Mouse (Mus musculus) CH12.LX (cell line): Measurements from ENCODE around the gene Cd200r4. TPM values are rescaled to one million over a fixed set of nuclear protein-coding genes. Genes with fewer than 3 reads are reported as not detected.

Experiments used
- DNase-seq: peaks from one replicate; pipeline ENCODE4 v3.0.0-alpha.2; 2013; ENCODE audit errors: extremely low read depth
- H3K27ac ChIP-seq: 2 replicates; pipeline ENCODE4 v1.5.1; 2012; ENCODE audit warnings: low read depth, mild to moderate bottlenecking, control low read depth, moderate library complexity; ENCODE audit not compliant: insufficient read depth
- H3K27me3 ChIP-seq: replicated peaks from 2 replicates; pipeline ENCODE3; 2012; ENCODE audit warnings: inconsistent platforms
- H3K36me3 ChIP-seq, 2 experiments: replicated peaks in 1 of 2; 2 replicates each; pipeline versions ENCODE3 to v1.6.1; 2012; ENCODE audit warnings: inconsistent platforms in 1 of 2, low read length in 1 of 2, mild to moderate bottlenecking in 1 of 2, mixed read lengths in 1 of 2, moderate library complexity in 1 of 2; ENCODE audit not compliant: control insufficient read depth in 1 of 2, insufficient read depth in 1 of 2
- H3K4me1 ChIP-seq, 2 experiments: 2 replicates each; pipeline ENCODE4 v1.6.1; 2012; ENCODE audit warnings: inconsistent platforms in 1 of 2, moderate library complexity in 1 of 2; ENCODE audit not compliant: insufficient read depth in 2 of 2, control insufficient read depth in 1 of 2
- H3K4me2 ChIP-seq: 2 replicates; pipeline ENCODE4 v1.6.1; 2012; ENCODE audit warnings: low read depth, mild to moderate bottlenecking, control low read depth; ENCODE audit not compliant: poor library complexity, insufficient read depth, severe bottlenecking
- H3K4me3 ChIP-seq, 3 experiments: fragments of 150-350 bp in 1 of 3; sonication (generic) in 1 of 3; replicated peaks in 1 of 3; 2 replicates each; pipeline versions ENCODE3 to v1.5.1; 2011 to 2012; ENCODE audit warnings: low read depth in 2 of 3, low read length in 2 of 3, mild to moderate bottlenecking in 2 of 3, moderate library complexity in 2 of 3, control low read depth in 1 of 3, improper control_type of control experiment in 1 of 3, inconsistent platforms in 1 of 3, mixed read lengths in 1 of 3; ENCODE audit not compliant: poor library complexity in 1 of 3
- H3K79me2 ChIP-seq: replicated peaks from 2 replicates; pipeline ENCODE4 v1.6.1; 2012; ENCODE audit warnings: mild to moderate bottlenecking, moderate library complexity; ENCODE audit not compliant: control insufficient read depth, poor library complexity, insufficient read depth, severe bottlenecking; ENCODE audit errors: extremely low read depth
- H3K9ac ChIP-seq: 2 replicates; pipeline ENCODE4 v1.6.1; 2012; ENCODE audit warnings: low read depth, mild to moderate bottlenecking, control low read depth, moderate library complexity; ENCODE audit not compliant: insufficient read depth
- H3K9me3 ChIP-seq: replicated peaks from 2 replicates; pipeline ENCODE3; 2012; ENCODE audit warnings: low read length, inconsistent platforms, mixed read lengths
- CHD1 ChIP-seq: IDR thresholded peaks from 2 replicates; pipeline ENCODE4 v1.6.1; 2012; ENCODE audit warnings: low read depth, low read length, improper control_type of control experiment, inconsistent platforms
- ELF1 ChIP-seq: IDR thresholded peaks from 2 replicates; pipeline ENCODE4 v1.6.1; 2014; ENCODE audit warnings: low read depth, mild to moderate bottlenecking, inconsistent platforms, low read length, improper control_type of control experiment
- EP300 ChIP-seq: IDR thresholded peaks from 2 replicates; pipeline ENCODE4 v1.6.1; 2011; ENCODE audit warnings: low read length, improper control_type of control experiment
- ETS1 ChIP-seq: conservative IDR thresholded peaks from 2 replicates; pipeline ENCODE4 v1.6.1; 2012; ENCODE audit warnings: low read depth, mild to moderate bottlenecking, inconsistent platforms, low read length, improper control_type of control experiment, moderate library complexity
- GABPA ChIP-seq: IDR thresholded peaks from 2 replicates; pipeline ENCODE4 v1.6.1; 2012; ENCODE audit warnings: low read depth, low read length, improper control_type of control experiment, inconsistent platforms; ENCODE audit not compliant: insufficient replicate concordance
- HCFC1 ChIP-seq: IDR thresholded peaks from 2 replicates; pipeline ENCODE4 v1.6.1; 2012; ENCODE audit warnings: low read depth, mild to moderate bottlenecking, inconsistent platforms, low read length, improper control_type of control experiment
- IRF4 ChIP-seq: IDR thresholded peaks from 2 replicates; pipeline ENCODE4 v1.6.1; 2014; ENCODE audit warnings: low read depth, mild to moderate bottlenecking, inconsistent platforms, low read length, improper control_type of control experiment
- JUN ChIP-seq: IDR thresholded peaks from 2 replicates; pipeline ENCODE4 v1.6.1; 2011; ENCODE audit warnings: low read depth, mild to moderate bottlenecking, low read length, improper control_type of control experiment, moderate library complexity; ENCODE audit not compliant: insufficient read depth
- JUND ChIP-seq: conservative IDR thresholded peaks from 2 replicates; pipeline ENCODE4 v1.6.1; 2011; ENCODE audit warnings: low read depth, low read length, improper control_type of control experiment
- MAZ ChIP-seq: IDR thresholded peaks from 2 replicates; pipeline ENCODE4 v1.6.1; 2012; ENCODE audit warnings: low read depth, mild to moderate bottlenecking, inconsistent platforms, low read length, improper control_type of control experiment, moderate library complexity
- MXI1 ChIP-seq: IDR thresholded peaks from 2 replicates; pipeline ENCODE4 v1.6.1; 2011; ENCODE audit warnings: mild to moderate bottlenecking, low read depth, low read length, improper control_type of control experiment
- MYC ChIP-seq: IDR thresholded peaks from 2 replicates; pipeline ENCODE4 v1.6.1; 2011; ENCODE audit warnings: low read depth, mild to moderate bottlenecking, improper control_type of control experiment, low read length
- NRF1 ChIP-seq: IDR thresholded peaks from 2 replicates; pipeline ENCODE4 v1.6.1; 2014; ENCODE audit warnings: low read depth, mild to moderate bottlenecking, inconsistent platforms, low read length, improper control_type of control experiment, moderate library complexity
- POLR2AphosphoS2 ChIP-seq: IDR thresholded peaks from 2 replicates; pipeline ENCODE4 v1.6.1; 2011; ENCODE audit warnings: low read depth, low read length, improper control_type of control experiment
- RAD21 ChIP-seq: IDR thresholded peaks from 2 replicates; pipeline ENCODE4 v1.6.1; 2011; ENCODE audit warnings: low read depth, mild to moderate bottlenecking, low read length, improper control_type of control experiment, moderate library complexity
- RCOR1 ChIP-seq: conservative IDR thresholded peaks from 2 replicates; pipeline ENCODE4 v1.6.1; 2012; ENCODE audit warnings: low read depth, mild to moderate bottlenecking, inconsistent platforms, low read length, improper control_type of control experiment
- SMC3 ChIP-seq: IDR thresholded peaks from 2 replicates; pipeline ENCODE4 v1.6.1; 2011; ENCODE audit warnings: low read depth, low read length, improper control_type of control experiment
- TBP ChIP-seq: conservative IDR thresholded peaks from 2 replicates; pipeline ENCODE4 v1.6.1; 2011; ENCODE audit warnings: low read depth, low read length, improper control_type of control experiment
- TCF12 ChIP-seq: IDR thresholded peaks from 2 replicates; pipeline ENCODE4 v1.6.1; 2014; ENCODE audit warnings: low read depth, mild to moderate bottlenecking, inconsistent platforms, low read length, improper control_type of control experiment
- USF2 ChIP-seq: conservative IDR thresholded peaks from 2 replicates; pipeline ENCODE4 v1.6.1; 2011; ENCODE audit warnings: low read depth, low read length, improper control_type of control experiment
- ZC3H11A ChIP-seq: IDR thresholded peaks from 2 replicates; pipeline ENCODE4 v1.6.1; 2012; ENCODE audit warnings: low read depth, mild to moderate bottlenecking, inconsistent platforms, low read length, improper control_type of control experiment
- ZMIZ1 ChIP-seq: IDR thresholded peaks from 2 replicates; pipeline ENCODE4 v1.6.1; 2012; ENCODE audit warnings: low read depth, mild to moderate bottlenecking, inconsistent platforms, low read length, improper control_type of control experiment
- ZNF384 ChIP-seq: IDR thresholded peaks from 2 replicates; pipeline ENCODE4 v1.6.1; 2012; ENCODE audit warnings: low read depth, low read length, improper control_type of control experiment, inconsistent platforms
- dilution Hi-C: fragments of 300-500 bp; cut with MboI; formaldehyde crosslinking; loops from 2 replicates; pipeline ENCODE4 v1.14.3; 2020; ENCODE audit warnings: low sequenced_read_pairs; ENCODE audit not compliant: extremely low pct_unique_long_range_greater_than_20kb, extremely low pct_ligation_motif_present
- in situ Hi-C: fragments of 300-500 bp; cut with MboI; formaldehyde crosslinking; loops from 3 replicates; pipeline ENCODE4 v1.14.3; 2019; ENCODE audit warnings: low sequenced_read_pairs, low pct_ligation_motif_present, low pct_unique_long_range_greater_than_20kb, mixed read lengths
- polyA plus RNA-seq: library from polyadenylated mRNA; unstranded; fragments of >175 nt; gene quantifications from 2 replicates; pipeline ENCODE4 v1.2.1, GENCODE M21; 2012; ENCODE audit warnings: low read depth; ENCODE audit not compliant: insufficient read length
- total RNA-seq, 2 experiments: library from RNA; depleted of rRNA; stranded (reverse); fragments of 300-350 nt in 1 of 2; fragments of >200 nt in 1 of 2; gene quantifications; 2 replicates each; pipeline ENCODE4 v1.2.3; 2012 to 2014

Gene Cd200r4
- total and polyA plus RNA-seq, 3 experiments = 0.59 to 0.89 (median 0.76) TPM

- TF ChIP-seq CHD1 = peak; percentile 26; the same call in 1 of the 2 replicates
- TF ChIP-seq RAD21 = no peak
Observed at GRCm38 (mm10) chr16:44812468-44813065, 1.0 kb downstream of the Cd200r4 start (continued).

DNA sequence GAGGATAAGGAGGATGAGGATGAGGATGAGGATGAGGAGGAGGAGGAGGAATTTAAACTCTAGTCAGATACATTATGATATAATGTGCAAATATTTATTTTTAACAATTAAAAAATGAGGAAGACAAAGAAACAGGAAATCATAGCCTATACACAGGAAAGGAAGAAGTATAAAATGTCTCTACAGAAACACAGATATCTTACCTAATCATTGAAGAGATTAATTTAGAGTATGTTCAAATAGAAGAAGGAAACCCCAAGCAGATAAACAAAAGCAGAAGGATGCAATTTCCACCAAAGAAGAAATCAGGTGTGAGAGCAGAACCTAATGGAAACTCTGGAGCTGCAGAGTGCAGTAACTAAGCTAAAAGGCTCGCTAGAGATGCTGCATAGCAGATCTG, 6.5 kb downstream of the Cd200r4 start:
- Histone ChIP-seq H3K9me3 (peaks cover 2% of the 10 kb centered on the region), H3K36me3 (no peaks in the 10 kb centered on the region), H3K9ac (no peak overlapping the region), H3K79me2 (no peaks in the 10 kb centered on the region), H3K4me2 (no peak overlapping the region), H3K4me3 (no peak overlapping the region), H3K27ac (no peak overlapping the region), H3K4me1 (peaks cover under 1 to 5% of the 10 kb centered on the region in 2 experiments; a peak in 3 of 4 replicates), H3K27me3 (no peaks in the 10 kb centered on the region)
- dilution Hi-C loops (no loop called here), in situ Hi-C loops (no loop called here)
- no peak for DNase-seq
- TF ChIP-seq MAZ = no peak
- TF ChIP-seq TBP = no peak
- no peak for TF ChIP-seq MYC
- no peak for TF ChIP-seq NRF1
- TF ChIP-seq ZC3H11A = no peak
- TF ChIP-seq ZMIZ1 = no peak

- no peak for DNase-seq
- TF ChIP-seq MAZ (no peak), ETS1 (no peak), ZNF384 (no peak), JUND (no peak)
Observed at GRCm38 (mm10) chr16:44820545-44820944, 9.0 kb downstream of the Cd200r4 start.

DNA sequence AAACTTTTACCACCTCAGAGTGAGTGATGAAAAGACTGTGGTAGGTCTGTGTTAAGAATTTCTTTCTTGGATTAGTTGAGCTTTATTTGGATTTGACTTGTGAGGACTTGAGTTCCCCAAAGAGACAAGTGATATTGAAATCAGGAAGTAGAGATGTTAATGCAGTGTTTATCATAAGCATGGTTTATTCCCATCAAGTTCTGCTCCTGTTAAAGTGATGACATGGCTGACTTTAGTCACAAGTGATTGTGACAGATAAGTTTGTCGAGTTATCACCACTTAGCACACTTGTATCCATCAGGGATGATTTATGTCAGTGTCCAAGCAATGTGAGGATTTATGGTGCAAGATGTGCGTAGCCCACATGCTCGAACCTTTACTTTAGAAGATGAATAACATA, 20.8 kb downstream of the Cd200r4 start:
- no peak for DNase-seq
- no peaks in the 10 kb centered on the region for H3K36me3 ChIP-seq
- TF ChIP-seq POLR2AphosphoS2 (no peak), JUND (no peak), IRF4 (no peak), TCF12 (no peak), TBP (no peak), ZC3H11A (no peak), EP300 (no peak), MXI1 (no peak), GABPA (no peak), ELF1 (no peak), JUN (no peak), SMC3 (no peak), USF2 (no peak), RCOR1 (no peak), HCFC1 (no peak), RAD21 (no peak)
- H3K79me2 ChIP-seq = no peaks in the 10 kb centered on the region
- no peak overlapping the region for H3K9ac ChIP-seq
- no peak overlapping the region for H3K4me2 ChIP-seq
- peaks cover 2% of the 10 kb centered on the region for H3K9me3 ChIP-seq
- dilution Hi-C loops = no loop called here
- no peaks in the 10 kb centered on the region for H3K27me3 ChIP-seq
- no peak overlapping the region for H3K4me3 ChIP-seq
- no peaks in the 10 kb centered on the region for H3K4me1 ChIP-seq
- H3K27ac ChIP-seq = no peak overlapping the region
- in situ Hi-C loops = no loop called here

More at GRCm38 (mm10) chr16:44820545-44820944, 9.0 kb downstream of the Cd200r4 start:
- no peaks in the 10 kb centered on the region for H3K36me3 ChIP-seq
- H3K9me3 ChIP-seq = peaks cover 2% of the 10 kb centered on the region
- dilution Hi-C loops (no loop called here), in situ Hi-C loops (no loop called here)
- H3K4me1 ChIP-seq = no peaks in the 10 kb centered on the region
- no peak overlapping the region for H3K27ac ChIP-seq
- H3K9ac ChIP-seq = no peak overlapping the region
- H3K4me3 ChIP-seq = no peak overlapping the region
- no peaks in the 10 kb centered on the region for H3K27me3 ChIP-seq
- H3K79me2 ChIP-seq = no peaks in the 10 kb centered on the region
- no peak overlapping the region for H3K4me2 ChIP-seq
